Mouse (Mus musculus): ENCODE data around the gene Axin1. TPM values are rescaled to one million over a fixed set of nuclear protein-coding genes. Genes with fewer than 3 reads are reported as not detected.

Gene Axin1
- polyA plus RNA-seq, 1 experiment from 2014 or later, result 27.8 TPM

DNA sequence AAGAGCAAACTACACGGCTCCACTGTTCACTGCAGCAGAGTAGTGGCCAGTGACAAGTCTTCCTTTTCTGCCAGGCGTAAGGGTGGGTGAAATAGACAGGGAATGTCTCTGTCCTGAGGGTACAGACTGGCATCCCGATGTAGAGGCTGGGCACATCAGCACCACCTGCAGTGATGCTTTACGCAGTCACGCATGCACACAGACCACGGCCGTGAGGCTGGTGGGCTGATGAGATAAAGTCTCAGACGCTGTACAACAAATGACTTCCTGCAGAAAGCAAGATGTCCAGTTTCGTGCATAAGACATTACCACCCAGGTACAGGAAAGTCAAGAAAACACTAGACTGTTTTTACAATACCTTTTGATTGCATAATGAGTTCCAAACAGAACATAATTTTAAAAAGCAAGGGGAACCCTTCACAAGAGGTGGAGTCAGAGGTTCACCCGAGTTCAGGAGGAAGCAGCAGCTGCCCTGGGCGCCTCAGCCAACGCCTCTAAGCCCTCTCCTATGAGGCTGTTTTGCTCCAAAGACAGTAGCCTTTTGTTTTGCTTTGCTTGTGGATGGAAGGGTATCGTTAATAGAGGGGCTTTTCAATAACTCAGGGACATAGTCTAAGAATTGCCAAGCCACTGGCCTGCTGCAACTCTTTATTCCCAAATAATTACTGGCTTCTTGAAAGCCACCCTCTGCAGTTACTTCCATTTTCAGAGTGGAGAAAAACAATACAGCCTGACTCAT is 96.8 kb downstream of the Axin1 start:
- Histone ChIP-seq H3K4me2 (no peak overlapping the region), H3K9ac (no peak overlapping the region), H3K4me3 (no peak overlapping the region), H3K9me3 (no peaks in the 10 kb centered on the region), H3K4me1 (peaks cover 5% of the 10 kb centered on the region; the same call in 1 of the 2 replicates), H3K27ac (0 out of 2 replicates have a peak overlapping the region, but pooled peaks have one; percentile 12), H3K36me3 (replicated peaks) (no peaks in the 10 kb centered on the region), H3K27me3 (replicated peaks) (no peaks in the 10 kb centered on the region)
- no peak for ATAC-seq (replicated peaks)
- WGBS, result 62% methylated on average over 13 of the region's 13 CpGs

DNA sequence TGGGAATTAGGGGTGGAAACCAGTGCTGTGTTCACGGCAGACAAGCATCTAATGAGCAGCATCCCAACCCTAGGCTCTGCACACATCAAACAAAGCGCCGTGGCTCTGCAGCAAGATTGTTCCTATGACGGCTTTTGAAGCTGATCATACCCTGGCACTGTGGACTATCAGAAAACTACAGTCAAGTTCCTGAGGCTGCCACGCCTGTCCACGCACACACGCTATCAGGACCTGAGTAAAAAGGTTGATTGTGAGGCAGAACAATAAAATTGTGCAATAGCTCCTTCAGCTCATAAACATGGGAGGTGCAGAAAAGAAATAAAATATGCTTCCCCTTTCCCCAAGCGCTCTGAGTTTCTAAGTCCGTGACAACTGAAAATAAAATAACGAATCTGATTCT is 99.2 kb downstream of the Axin1 start:
- no peak for ATAC-seq (replicated peaks)

DNA sequence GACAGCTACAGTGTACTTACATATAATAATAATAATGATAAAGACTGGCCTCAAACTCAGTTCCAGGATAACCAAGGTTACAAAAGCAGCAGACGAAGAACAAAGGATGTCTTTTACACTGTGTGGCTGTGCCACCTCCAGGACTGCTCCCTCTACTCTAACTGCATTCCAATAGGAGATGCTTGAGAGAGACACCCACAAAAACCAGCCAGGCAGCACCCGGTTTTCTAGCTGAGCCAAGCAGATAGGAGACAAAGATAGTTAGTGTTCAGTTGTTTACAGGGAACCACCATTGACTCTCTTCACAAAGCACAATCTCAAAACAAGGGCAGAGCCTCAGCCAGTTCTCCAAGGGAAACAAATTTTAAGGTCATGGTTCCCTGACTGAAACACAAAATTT is 101.1 kb downstream of the Axin1 start:
- Histone ChIP-seq H3K27me3 (replicated peaks) (no peaks in the 10 kb centered on the region), H3K36me3 (replicated peaks) (no peaks in the 10 kb centered on the region), H3K9me3 (no peaks in the 10 kb centered on the region), H3K4me2 (no peak overlapping the region), H3K9ac (no peak overlapping the region), H3K27ac (no peak overlapping the region), H3K4me3 (no peak overlapping the region), H3K4me1 (peaks cover 14% of the 10 kb centered on the region)
- 62% methylated on average over 2 of the region's 2 CpGs for WGBS
- ATAC-seq (replicated peaks), result no peak

More for the DNA sequence above, 99.2 kb downstream of the Axin1 start:
- peaks cover 7% of the 10 kb centered on the region for H3K4me1 ChIP-seq
- 84% methylated on average over 10 of the region's 10 CpGs for WGBS
- H3K4me3 ChIP-seq, result no peak overlapping the region
- no peaks in the 10 kb centered on the region for H3K9me3 ChIP-seq
- H3K4me2 ChIP-seq, result no peak overlapping the region
- no peak overlapping the region for H3K9ac ChIP-seq
- no peak overlapping the region for H3K27ac ChIP-seq
- no peaks in the 10 kb centered on the region for H3K36me3 ChIP-seq (replicated peaks)
- H3K27me3 ChIP-seq (replicated peaks), result no peaks in the 10 kb centered on the region

DNA sequence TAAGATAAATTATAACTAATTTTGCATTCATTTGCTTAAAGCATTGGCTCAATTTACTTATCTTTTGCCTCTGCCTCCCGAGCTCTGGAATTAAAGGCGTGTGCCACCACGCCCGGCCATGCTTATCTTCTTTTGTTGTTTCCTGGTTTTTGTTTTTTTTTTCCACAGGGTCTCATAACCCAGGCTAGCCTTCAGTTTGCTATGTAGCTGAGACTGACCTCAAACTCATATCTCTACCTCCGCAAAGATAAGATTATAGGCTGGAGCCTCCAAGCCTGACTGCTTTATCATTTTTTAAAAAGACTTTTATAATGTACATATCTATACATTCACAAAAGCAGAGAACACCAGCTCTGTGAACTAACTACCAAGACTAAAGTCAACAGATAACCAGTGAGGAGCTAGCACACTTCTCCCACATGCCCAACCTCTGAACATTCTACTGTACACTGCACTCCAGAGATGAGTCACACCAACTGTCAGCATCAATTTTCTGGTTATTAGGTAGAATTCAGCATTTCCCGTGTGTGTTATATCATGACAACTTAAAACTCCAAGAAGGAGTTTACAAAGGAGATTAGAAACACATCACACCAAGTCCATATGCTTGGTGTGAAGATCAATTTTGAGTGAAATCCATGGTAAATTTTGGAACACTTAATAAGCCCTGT is 101.8 kb downstream of the Axin1 start:
- no peak for ATAC-seq (replicated peaks)
- WGBS, result 83% methylated on average over 6 of the region's 6 CpGs
- peaks cover 16% of the 10 kb centered on the region for H3K4me1 ChIP-seq

DNA sequence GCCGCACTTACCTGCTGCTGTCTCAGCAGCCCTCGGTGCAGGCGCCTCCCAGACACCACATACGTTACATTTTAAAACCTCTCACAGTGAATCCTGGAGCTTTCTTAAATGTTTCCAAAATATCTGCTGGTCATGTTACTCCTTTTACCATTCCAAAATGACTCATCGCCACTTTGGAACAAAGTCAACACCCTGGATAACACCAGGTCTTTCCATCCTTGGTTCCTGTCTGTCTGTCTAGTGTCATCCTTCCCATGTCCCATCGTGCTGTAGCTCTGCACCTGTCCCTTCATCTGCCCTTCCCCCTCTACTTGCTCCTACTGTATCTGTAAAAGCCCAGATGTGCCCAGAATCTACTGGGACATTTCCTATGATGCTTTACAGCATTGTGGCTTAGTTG is 102.5 kb downstream of the Axin1 start:
- Histone ChIP-seq H3K4me1 (peaks cover 11% of the 10 kb centered on the region), H3K4me3 (no peak overlapping the region), H3K27ac (no peak overlapping the region), H3K36me3 (replicated peaks) (no peaks in the 10 kb centered on the region), H3K27me3 (replicated peaks) (no peaks in the 10 kb centered on the region), H3K9me3 (no peaks in the 10 kb centered on the region), H3K9ac (no peak overlapping the region), H3K4me2 (no peak overlapping the region)
- no peak for ATAC-seq (replicated peaks)
- 82% methylated on average over 6 of the region's 6 CpGs for WGBS

More for the DNA sequence above, 101.8 kb downstream of the Axin1 start:
- Histone ChIP-seq H3K9ac (no peak overlapping the region), H3K9me3 (no peaks in the 10 kb centered on the region), H3K27ac (no peak overlapping the region), H3K27me3 (replicated peaks) (no peaks in the 10 kb centered on the region), H3K4me3 (no peak overlapping the region), H3K36me3 (replicated peaks) (no peaks in the 10 kb centered on the region), H3K4me2 (no peak overlapping the region)

DNA sequence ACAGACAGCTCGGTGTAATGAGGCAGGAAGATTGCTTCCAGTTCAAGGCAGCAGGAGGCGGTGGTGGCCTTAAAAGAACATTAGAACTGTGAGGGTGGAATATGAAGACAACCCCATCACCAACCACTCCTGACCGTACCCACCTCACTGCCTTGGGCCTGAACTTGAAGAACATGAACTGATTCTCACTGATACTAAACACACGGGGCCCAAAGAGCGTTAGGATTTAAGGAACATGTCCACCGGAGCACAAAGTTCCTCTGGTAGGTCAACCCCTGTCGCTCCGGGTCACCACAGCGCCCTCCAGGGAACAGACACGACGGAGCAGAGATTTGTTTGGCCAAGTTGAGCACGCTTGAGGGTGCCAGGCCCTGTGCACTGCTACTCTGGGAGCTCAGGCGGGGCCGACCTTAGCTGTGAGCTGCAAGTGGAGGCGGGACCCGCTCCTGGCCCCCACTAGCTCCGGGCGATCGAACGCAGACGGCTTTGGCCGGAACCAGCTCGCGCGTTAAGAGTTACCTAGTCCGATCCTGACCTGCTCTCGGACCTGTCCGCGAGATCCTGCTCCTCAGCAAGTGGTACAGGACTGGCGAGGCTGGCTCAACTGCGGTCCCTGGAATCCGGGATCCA is 105.1 kb downstream of the Axin1 start:
- Histone ChIP-seq H3K4me3 (peak overlapping the region; percentile 77), H3K4me1 (peaks cover 11% of the 10 kb centered on the region), H3K4me2 (peak overlapping the region; percentile 77), H3K36me3 (replicated peaks) (no peaks in the 10 kb centered on the region), H3K9ac (peak overlapping the region; percentile 75), H3K27ac (peak overlapping the region; percentile 83), H3K27me3 (replicated peaks) (no peaks in the 10 kb centered on the region), H3K9me3 (no peaks in the 10 kb centered on the region)
- ATAC-seq (replicated peaks), result peak; percentile 87
- under 1% methylated on average over 32 of the region's 32 CpGs for WGBS

DNA sequence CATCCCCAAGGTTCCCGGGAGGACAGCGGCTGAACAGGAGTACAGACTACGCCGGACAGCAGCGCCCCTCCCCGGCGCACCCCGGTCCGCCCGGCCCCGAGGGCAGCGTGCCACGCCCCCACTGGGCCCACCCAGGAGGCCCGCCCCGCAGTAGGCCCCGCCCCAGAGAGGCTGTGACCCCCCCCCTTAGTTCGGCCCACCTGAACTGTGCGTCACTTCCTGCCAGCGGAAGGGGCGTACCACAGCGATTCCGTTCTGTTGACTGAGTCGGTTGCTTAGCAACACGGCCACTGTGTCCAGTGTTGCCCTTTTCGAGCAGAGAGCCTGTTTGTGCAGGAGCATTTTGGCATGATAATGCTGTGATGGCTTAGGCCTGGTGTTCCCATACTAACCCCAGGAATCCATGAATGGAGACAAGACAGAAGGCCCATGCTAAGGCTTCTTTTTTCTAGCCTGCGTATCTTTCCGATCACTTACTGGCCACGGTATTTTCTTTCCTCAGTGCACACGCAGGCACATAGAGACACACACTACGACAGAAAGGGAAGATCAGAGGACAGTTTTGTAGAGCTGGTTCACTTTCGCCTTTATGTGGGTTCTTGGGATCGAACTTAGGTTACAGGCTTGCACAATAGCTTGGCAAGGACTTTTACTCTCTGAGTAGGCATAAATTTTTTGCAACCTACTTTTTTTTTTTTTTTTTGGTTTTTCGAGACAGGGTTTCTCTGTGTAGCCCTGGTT is 105.8 kb downstream of the Axin1 start, which contains the start of gene Fam234a:
Gene Fam234a (minus strand): TSS at position 142 of the 741 bp plus-strand sequence.
- Histone ChIP-seq H3K36me3 (replicated peaks) (no peaks in the 10 kb centered on the region), H3K9me3 (no peaks in the 10 kb centered on the region), H3K27me3 (replicated peaks) (no peaks in the 10 kb centered on the region), H3K4me1 (peaks cover 11% of the 10 kb centered on the region), H3K27ac (peak within 1 kb of the TSS; percentile 83), H3K4me2 (peak within 1 kb of the TSS; percentile 77), H3K9ac (peak within 1 kb of the TSS; percentile 75), H3K4me3 (peak within 1 kb of the TSS; percentile 77)
- WGBS, result 10% methylated on average over 23 of the region's 33 CpGs
- ATAC-seq (replicated peaks), result peak; percentile 98

Other genes with a start within 250 kb of the Axin1 start
- 56.7 and 57.5 TPM in 2 replicates for gene Rab40c, start 219.0 kb upstream of the Axin1 start, polyA plus RNA-seq (2015; fragmentation: Nextera tagmentation; extraction: Ambion mirVana)
- gene Pigq, start 193.8 kb upstream of the Axin1 start, polyA plus RNA-seq (2015; fragmentation: Nextera tagmentation; extraction: Ambion mirVana), result 71.9 and 75.8 TPM in 2 replicates
- gene Nhlrc4, start 193.7 kb upstream of the Axin1 start, polyA plus RNA-seq (2015; fragmentation: Nextera tagmentation; extraction: Ambion mirVana), result 0.73 and 0.80 TPM in 2 replicates
- 3.1 and 6.1 TPM in 2 replicates for gene A930017K11Rik, start 186.1 kb upstream of the Axin1 start, polyA plus RNA-seq (2015; fragmentation: Nextera tagmentation; extraction: Ambion mirVana)
- gene Capn15, start 152.9 kb upstream of the Axin1 start, polyA plus RNA-seq (2015; fragmentation: Nextera tagmentation; extraction: Ambion mirVana), result 22.2 and 23.8 TPM in 2 replicates
- 32.2 and 32.6 TPM in 2 replicates for gene Rab11fip3, start 69.1 kb upstream of the Axin1 start, polyA plus RNA-seq (2015; fragmentation: Nextera tagmentation; extraction: Ambion mirVana)
- 34.2 and 36.3 TPM in 2 replicates for gene Decr2, start 48.4 kb upstream of the Axin1 start, polyA plus RNA-seq (2015; fragmentation: Nextera tagmentation; extraction: Ambion mirVana)
- 24.7 and 25.1 TPM in 2 replicates for gene Nme4, start 43.1 kb upstream of the Axin1 start, polyA plus RNA-seq (2015; fragmentation: Nextera tagmentation; extraction: Ambion mirVana)
- 4.0 and 4.6 TPM in 2 replicates for gene Tmem8, start 25.4 kb upstream of the Axin1 start, polyA plus RNA-seq (2015; fragmentation: Nextera tagmentation; extraction: Ambion mirVana)
- gene Mrpl28, start 15.2 kb upstream of the Axin1 start, polyA plus RNA-seq (2015; fragmentation: Nextera tagmentation; extraction: Ambion mirVana), result 172 and 179 TPM in 2 replicates
- 0.13 and 0.38 TPM in 2 replicates for gene Pdia2, start 60.4 kb downstream of the Axin1 start, polyA plus RNA-seq (2015; fragmentation: Nextera tagmentation; extraction: Ambion mirVana)
- 7.6 and 8.3 TPM in 2 replicates for gene Rgs11, start 64.3 kb downstream of the Axin1 start, polyA plus RNA-seq (2015; fragmentation: Nextera tagmentation; extraction: Ambion mirVana)
- gene Arhgdig, start 69.1 kb downstream of the Axin1 start, polyA plus RNA-seq (2015; fragmentation: Nextera tagmentation; extraction: Ambion mirVana), result 124 and 125 TPM in 2 replicates
- gene Fam234a, start 105.6 kb downstream of the Axin1 start, polyA plus RNA-seq (2015; fragmentation: Nextera tagmentation; extraction: Ambion mirVana), result 31.7 and 33.8 TPM in 2 replicates
- gene Luc7l, start 114.2 kb downstream of the Axin1 start, polyA plus RNA-seq (2015; fragmentation: Nextera tagmentation; extraction: Ambion mirVana), result 117 and 123 TPM in 2 replicates